Mouse (Mus musculus): ENCODE measurements at regions not wholly inside any gene's neighbourhood (a gene's known extent, or its start where the extent isn't known, plus 50 kb on each side); places are given as distances from the start of the nearest gene placed in this dataset.

DNA sequence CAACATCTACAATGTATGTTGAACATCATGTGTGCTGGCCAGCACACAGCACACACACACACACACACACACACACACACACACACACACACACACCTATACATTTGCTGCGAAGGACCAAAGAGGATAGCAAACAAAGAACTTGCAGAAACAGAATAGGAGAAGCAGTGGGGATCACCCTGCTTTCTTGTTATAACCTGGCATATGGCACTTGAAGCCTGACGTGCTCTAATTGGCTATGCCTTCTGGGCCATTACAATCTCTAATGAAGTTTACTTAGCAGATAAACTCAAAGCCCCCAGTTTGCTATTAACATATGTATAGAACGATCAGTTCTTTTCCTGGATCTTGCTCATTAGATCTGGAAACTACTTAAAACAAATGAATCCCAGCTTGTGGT is 407.2 kb downstream of the Ipmk start:
- DNase-seq: no peak

DNA sequence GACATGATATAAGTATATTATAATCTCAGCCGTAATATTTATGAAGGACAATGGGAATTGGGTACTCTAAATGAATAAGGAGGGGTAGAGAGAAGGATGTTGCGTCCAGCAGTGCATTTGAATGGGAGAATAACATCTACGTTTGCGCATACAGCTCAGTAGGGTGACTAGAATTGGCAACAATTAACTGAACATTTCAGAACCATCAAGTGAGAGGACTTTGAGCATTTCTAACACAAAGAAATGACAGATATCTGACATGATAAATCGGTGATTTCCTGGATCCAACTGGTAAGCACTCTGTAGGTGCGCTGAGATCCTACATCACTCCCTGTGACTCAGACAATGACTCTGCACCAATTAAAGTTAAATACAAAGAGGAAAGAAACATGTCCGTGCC is 431.3 kb downstream of the Ipmk start:
- DNase-seq: no peak

DNA sequence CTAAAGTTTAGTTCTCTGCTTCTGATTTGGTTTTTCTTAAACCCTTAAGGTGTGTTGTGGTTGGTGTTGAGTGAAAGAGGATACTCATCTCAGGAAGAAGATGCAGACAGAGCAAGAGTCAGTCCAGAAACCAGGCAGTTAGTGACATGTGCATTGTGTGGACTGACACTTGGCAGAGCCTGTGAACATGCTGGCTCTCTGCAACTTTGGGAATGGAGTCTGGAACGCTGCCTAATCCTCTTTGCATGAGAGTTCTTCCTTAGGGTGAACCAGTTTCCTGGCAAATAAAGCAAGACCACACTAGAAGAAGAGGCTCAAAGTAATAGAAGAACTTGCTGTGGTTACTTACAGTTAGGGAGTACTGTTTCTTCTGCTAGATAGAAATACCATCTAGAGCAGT is 441.7 kb downstream of the Ipmk start:
- no peak for DNase-seq

DNA sequence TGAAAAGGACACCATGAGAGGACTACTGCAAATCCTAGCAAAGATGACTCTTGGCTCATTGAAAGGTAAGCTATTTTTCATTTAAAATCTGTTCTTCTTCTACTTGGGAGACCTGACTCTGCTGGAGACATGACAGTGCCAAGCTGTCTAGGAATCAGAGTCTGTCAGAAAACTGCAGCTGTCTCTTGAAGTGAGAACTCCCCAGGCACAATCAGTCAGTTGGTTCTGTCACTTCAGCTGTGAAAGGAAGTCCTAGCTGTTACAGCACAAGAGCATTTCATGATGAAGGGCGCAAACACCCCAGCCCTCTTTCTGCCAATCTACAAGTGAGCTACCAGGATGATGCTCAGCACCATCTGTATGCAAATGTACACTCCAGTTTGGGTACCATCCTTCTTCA is 442.4 kb downstream of the Ipmk start:
- no peak for DNase-seq

DNA sequence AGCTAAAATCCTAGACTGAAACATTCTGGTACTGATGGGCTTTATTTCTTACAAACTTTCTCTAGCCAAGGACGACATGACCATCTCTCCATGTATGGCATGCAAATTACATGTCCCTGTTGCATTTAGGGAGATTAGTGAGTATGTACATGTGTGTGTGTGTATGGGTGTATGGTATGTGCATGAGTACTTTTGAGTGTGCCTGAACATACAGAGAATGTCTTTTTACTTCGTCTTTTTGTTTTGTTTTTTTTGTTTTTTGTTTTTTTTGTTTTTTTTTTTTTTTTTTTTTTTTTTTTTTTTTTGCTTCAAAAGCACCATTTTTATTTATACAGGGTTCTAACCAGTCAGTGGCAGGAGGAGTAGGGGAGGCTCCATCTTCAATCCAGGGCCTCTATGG is 451.1 kb downstream of the Ipmk start:
- no peak for DNase-seq

DNA sequence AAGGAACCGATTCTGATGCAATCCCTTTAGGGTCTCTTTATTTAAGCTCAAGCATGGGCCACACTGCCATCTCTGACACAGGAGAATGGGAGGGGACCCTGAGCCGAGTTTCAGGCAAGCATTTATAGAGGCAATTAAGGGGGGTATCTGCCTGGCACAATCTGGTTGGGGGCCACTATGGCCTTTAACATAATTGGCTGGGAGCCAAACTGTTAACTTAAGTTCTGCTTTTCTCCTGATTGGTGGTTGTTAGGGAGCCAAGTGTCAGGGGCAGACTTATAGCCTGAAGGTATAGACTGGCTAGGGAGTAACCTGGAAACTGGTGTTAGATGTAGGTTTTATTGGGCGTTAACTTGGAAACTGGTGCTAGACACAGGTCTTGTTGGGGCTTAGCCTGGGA is 454.9 kb downstream of the Ipmk start:
- no peak for DNase-seq

DNA sequence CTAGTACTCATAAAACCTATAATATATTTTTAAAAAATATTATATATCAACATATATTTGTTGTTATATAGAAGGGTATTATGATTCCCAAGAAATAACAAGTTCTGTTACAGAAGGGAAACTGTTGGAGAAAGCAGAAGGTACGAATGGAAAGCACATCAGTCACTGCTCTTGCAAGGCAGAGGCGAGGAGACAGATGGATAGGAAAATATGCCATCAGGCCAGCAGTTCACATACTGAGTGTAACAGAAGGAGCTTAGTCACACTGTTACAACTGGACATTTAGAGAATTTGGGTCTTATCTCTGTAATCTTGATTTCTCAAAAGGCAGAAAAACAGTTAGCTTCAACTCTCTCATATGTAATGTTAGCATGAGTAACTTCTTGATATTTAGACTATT is 485.1 kb downstream of the Ipmk start:
- no peak for DNase-seq

DNA sequence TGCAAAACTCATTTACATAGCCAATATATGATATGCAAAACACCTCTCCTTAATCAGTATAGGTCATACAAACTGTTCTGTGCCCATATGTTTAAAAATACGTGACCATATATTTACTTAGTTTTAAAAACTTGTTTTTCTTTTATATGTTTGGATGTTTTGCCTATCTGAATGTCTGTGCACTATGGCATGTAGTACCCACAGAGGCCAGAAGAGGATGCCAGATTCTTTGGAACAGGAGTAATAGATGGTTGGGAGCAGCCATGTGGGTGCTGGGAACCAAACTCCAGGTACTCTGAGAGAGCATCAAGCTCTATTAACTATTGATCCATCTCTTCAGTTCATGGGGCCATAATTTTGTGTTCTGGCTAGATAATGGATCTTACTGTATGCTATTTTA is 487.5 kb downstream of the Ipmk start:
- no peak for DNase-seq

DNA sequence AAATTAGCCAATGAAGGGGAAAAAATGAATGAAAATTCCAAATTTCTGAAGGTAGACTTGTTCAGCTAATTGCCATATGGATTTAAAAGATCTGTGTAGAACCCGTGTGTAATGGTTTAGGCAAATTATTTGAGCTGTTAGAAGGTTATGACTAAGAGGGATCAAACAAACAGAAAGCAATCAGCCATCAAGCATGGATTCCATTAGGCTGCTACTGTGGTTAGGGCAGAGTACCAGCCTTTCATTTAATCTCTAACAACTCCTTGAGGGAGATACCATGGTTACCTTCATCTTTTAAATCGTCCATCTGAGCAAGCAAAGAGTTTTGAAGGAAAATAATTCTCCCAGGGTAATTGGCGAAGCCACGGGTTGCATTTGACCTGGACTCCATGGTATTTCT is 509.5 kb downstream of the Ipmk start:
- DNase-seq: no peak

DNA sequence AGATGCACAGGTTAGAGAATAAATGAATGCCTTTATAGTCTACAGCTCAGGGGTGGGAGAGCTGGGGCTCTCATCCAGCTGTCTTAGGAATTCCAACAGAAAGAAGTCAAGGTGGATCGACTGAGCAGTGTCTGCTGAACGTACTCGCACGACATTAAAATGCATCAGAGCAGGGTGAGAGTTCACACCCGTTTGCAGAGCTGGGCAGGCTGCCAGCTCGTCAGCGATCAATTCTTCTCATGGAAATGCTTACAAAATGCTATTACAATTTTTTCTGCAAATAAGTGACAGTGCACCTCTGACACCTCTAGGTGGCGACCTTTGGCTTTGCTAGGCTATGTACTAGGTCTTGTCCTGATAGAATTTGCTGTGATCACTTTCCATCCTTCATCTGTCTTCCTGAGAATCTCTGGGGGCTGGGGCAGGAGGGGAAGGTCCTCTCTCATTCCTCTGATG is 510.0 kb downstream of the Ipmk start:
- DNase-seq: peak; percentile 10 to 42

DNA sequence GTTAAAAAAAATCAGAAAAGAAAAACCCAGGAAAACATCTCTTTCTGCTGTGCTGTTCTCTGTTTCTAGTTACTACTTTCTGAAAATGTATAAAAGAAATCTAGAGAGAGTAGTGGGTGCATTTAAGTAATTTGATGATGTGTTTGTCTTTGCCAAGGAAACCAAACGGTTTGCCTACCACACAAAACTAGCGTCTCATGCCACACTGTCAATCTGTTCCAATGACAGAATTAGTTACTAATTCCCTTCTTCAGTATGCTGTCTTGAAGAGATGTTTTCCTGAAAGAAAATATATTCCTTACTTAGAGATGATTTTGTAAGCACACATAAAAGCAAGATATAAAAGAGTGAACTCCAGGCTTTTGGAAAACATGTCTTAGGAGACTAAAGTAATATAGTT is 546.2 kb downstream of the Ipmk start:
- DNase-seq: no peak

DNA sequence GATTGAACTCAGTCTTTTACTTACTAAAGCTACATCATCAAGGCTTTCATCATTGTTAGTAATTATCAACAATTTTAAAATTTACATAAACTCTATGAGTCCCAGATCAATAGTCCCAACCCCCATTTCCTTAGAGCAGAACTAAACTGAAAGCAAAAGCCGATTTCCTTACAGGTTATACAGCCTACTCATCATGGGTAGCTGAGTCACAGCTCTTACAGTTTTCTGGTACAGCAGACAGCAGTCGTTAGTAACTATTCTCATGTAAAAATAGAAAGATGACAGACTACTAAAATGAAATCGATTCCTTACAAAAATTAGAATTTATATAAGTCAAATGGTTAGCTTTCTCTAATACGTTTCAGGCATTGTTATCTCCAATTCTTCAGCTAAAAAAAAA is 557.5 kb downstream of the Ipmk start:
- no peak for DNase-seq
